Mouse (Mus musculus) neural tube, embryonic 14.5 days (tissue): ENCODE results near the gene D5Ertd579e. TPM values are rescaled to one million over a fixed set of nuclear protein-coding genes. Genes with fewer than 3 reads are reported as not detected.

ENCODE experiments used
- ATAC-seq: fragments of 200-750 bp; cut with Nextera tagmentation; 2 replicates; pipeline ENCODE4 v1.8.0; 2017; ENCODE audit warnings: low read depth, mild to moderate bottlenecking, moderate TSS enrichment, moderate library complexity
- H3K27ac ChIP-seq: fragments of 300-500 bp; sonication (generic); 2 replicates; pipeline ENCODE4 v1.5.1; 2014; ENCODE audit warnings: low read depth, mild to moderate bottlenecking, control low read depth, low read length, moderate library complexity, mixed read lengths
- H3K27me3 ChIP-seq: fragments of 300-500 bp; sonication (generic); 2 replicates; pipeline ENCODE4 v1.6.1; 2014; ENCODE audit warnings: low read length; ENCODE audit not compliant: control insufficient read depth, insufficient read depth
- H3K36me3 ChIP-seq: fragments of 300-500 bp; sonication (generic); 2 replicates; pipeline ENCODE4 v1.6.1; 2014; ENCODE audit warnings: low read length, mixed read lengths; ENCODE audit not compliant: control insufficient read depth, insufficient read depth
- H3K4me1 ChIP-seq: fragments of 300-500 bp; sonication (generic); 2 replicates; pipeline ENCODE4 v1.6.1; 2014; ENCODE audit warnings: low read length; ENCODE audit not compliant: control insufficient read depth, insufficient read depth
- H3K4me2 ChIP-seq: fragments of 300-500 bp; sonication (generic); 2 replicates; pipeline ENCODE4 v1.6.1; 2014; ENCODE audit warnings: mild to moderate bottlenecking, low read depth, low read length, control low read depth
- H3K4me3 ChIP-seq: fragments of 300-500 bp; sonication (generic); 2 replicates; pipeline ENCODE4 v1.5.1; 2014; ENCODE audit warnings: low read depth, low read length, control low read depth, mixed read lengths
- H3K9ac ChIP-seq: fragments of 300-500 bp; sonication (generic); replicated peaks from 2 replicates; pipeline ENCODE4 v1.6.1; 2014; ENCODE audit warnings: low read depth, mild to moderate bottlenecking, control low read depth, low read length, mixed read lengths
- H3K9me3 ChIP-seq: fragments of 300-500 bp; sonication (generic); 2 replicates; pipeline ENCODE4 v1.6.1; 2016; ENCODE audit warnings: low read length; ENCODE audit not compliant: control insufficient read depth
- WGBS: fragments of 180-500 bp; shearing (Covaris S2); extraction: QIAGEN DNeasy Blood & Tissue Kit; methylation state at CpG from one replicate; pipeline ENCODE4 v1.1.7; 2014; 5-methylcytosine and 5-hydroxymethylcytosine counted together
- polyA plus RNA-seq: library from polyadenylated mRNA; unstranded; fragments of >200 nt; fragmentation: Nextera tagmentation; extraction: Ambion mirVana; gene quantifications from 2 replicates; pipeline ENCODE4 v1.2.1, GENCODE M21; 2014

D5Ertd579e gene
- polyA plus RNA-seq, 1 experiment from 2014 or later = 46.8 TPM

GRCm38 (mm10) chr5:36595115-36595514, 100.7 kb downstream of the D5Ertd579e start:
- H3K9me3 ChIP-seq = no peaks in the 10 kb centered on the region
- H3K4me2 ChIP-seq = no peak overlapping the region
- no peak overlapping the region for H3K4me3 ChIP-seq
- no peak for ATAC-seq
- no peak overlapping the region for H3K9ac ChIP-seq
- no peak overlapping the region for H3K27ac ChIP-seq
- 16% methylated on average over 3 of the region's 3 CpGs for WGBS
- no peaks in the 10 kb centered on the region for H3K27me3 ChIP-seq
- no peaks in the 10 kb centered on the region for H3K4me1 ChIP-seq
- H3K36me3 ChIP-seq = peaks cover 11% of the 10 kb centered on the region

GRCm38 (mm10) chr5:36594344-36594743, 101.5 kb downstream of the D5Ertd579e start:
- H3K4me2 ChIP-seq = no peak overlapping the region
- WGBS = 81% methylated on average over 3 of the region's 3 CpGs
- H3K9me3 ChIP-seq = no peaks in the 10 kb centered on the region
- H3K4me3 ChIP-seq = no peak overlapping the region
- no peak overlapping the region for H3K9ac ChIP-seq
- H3K27me3 ChIP-seq = no peaks in the 10 kb centered on the region
- no peaks in the 10 kb centered on the region for H3K4me1 ChIP-seq
- H3K36me3 ChIP-seq = peaks cover 5% of the 10 kb centered on the region; the same call in 1 of the 2 replicates
- H3K27ac ChIP-seq = no peak overlapping the region
- ATAC-seq = no peak

DNA sequence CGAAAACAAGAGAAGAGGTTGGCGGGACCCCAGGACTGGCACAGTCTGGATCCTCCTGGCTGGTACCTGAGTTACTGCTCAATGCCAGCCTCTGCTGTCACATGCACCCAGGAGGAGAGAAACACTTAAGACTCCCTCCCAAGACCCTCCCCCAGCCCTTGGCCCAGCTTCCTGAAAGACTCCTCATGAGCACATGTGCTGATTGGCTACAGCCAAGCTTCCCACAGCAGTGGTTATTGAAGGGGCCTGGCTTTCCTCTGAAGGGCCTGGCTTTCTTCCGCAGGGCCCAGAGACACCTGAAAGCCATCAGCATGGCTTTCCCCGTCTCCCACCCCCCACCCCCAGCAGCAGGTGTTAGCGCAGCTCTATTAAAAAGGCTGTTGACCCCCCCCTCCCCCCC, 102.6 kb downstream of the D5Ertd579e start, which contains the start of gene Tbc1d14:
Gene Tbc1d14, minus strand, starts transcription at position 101 of the 400 bp plus-strand sequence.
- Histone ChIP-seq H3K36me3 (no peaks in the 10 kb centered on the region), H3K4me1 (no peaks in the 10 kb centered on the region), H3K9ac (no peak within 1 kb of the TSS), H3K27me3 (no peaks in the 10 kb centered on the region), H3K4me3 (no peak within 1 kb of the TSS), H3K27ac (no peak within 1 kb of the TSS), H3K9me3 (no peaks in the 10 kb centered on the region), H3K4me2 (no peak within 1 kb of the TSS)
- no peak for ATAC-seq
- WGBS = 85% methylated on average over 5 of the region's 5 CpGs

DNA sequence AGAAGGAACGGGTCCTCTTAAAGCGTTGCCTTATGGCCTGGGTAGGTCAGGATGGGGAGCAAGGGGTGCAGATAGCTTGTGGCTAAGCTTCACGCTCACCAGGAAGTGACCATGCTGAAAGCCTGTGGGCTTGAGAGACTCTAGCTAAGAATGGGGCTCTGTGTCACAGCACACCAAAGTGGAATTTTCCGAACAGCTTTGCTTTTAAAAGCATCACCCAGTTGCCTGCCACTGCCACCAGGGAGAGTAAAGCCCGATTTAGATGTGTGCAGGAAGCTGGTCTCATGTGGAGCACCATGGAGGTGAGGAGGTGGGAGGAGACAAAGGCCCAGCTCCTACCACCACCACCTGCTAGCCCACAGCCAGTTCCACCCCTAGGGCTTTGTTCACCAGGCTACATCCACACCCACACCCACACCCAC, 105.3 kb downstream of the D5Ertd579e start:
- no peak overlapping the region for H3K4me3 ChIP-seq
- no peak for ATAC-seq
- no peaks in the 10 kb centered on the region for H3K36me3 ChIP-seq
- WGBS = 77% methylated on average over 5 of the region's 5 CpGs
- no peaks in the 10 kb centered on the region for H3K9me3 ChIP-seq
- H3K4me1 ChIP-seq = no peaks in the 10 kb centered on the region
- H3K9ac ChIP-seq = no peak overlapping the region
- no peaks in the 10 kb centered on the region for H3K27me3 ChIP-seq
- no peak overlapping the region for H3K4me2 ChIP-seq
- H3K27ac ChIP-seq = no peak overlapping the region

DNA sequence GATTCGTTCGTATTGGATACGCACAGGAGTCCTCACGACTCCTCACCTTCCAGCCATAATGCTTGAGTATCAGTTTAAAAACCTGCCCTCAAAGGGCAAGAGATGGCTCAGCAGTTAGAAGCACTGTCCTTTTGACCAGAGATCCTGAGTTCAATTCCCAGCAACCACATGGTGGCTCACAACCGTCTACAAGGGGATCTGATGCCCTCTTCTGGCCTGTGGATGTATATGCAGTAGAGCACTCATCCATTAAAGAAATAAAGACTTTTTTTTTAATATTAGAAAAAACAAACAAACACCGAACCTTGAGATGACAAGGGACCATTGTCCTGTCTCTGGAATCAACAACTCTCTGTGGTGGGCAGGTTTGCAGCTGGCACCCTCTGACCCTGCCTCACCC, 111.5 kb downstream of the D5Ertd579e start:
- ATAC-seq = no peak
- no peaks in the 10 kb centered on the region for H3K9me3 ChIP-seq
- no peaks in the 10 kb centered on the region for H3K27me3 ChIP-seq
- no peaks in the 10 kb centered on the region for H3K36me3 ChIP-seq
- no peaks in the 10 kb centered on the region; the same call in 1 of the 2 replicates for H3K4me1 ChIP-seq
- H3K27ac ChIP-seq = no peak overlapping the region
- H3K4me2 ChIP-seq = no peak overlapping the region
- no peak overlapping the region for H3K4me3 ChIP-seq
- H3K9ac ChIP-seq = no peak overlapping the region
- WGBS = 71% methylated on average over 6 of the region's 6 CpGs

DNA sequence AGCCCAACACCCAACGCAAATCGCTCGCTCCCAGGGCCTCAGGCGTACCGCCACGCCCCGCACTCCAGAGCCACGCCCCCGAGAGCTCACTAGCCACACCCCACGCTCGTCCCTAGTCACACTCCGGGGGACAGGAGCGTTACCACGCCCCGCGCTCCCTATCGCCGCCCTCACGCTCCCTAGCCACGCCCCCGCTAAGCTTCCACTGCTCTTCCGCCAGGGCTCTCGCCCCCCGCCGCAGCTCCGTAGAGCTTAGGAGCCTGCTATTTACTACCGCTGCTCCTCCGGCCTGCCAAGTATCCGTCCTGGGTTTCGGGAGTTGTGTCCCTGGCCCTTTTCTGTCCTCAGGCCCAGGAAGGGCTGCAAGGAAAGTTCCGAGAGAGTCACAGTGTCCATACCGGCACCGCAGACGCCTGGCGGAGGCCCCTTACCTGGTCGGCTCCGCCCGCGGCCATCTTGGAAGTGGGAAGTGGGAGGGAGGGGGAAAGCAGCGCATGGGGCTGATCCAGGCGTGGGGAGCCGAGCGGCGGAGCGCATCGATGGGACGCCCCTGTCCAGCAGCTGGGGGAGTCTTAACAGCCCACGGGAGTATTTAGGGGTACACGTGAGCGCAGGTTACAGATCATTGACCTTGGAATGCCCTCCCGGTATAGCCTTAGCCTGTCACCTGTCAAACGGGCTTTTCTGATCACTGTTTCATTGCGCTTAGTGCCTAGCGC, 113.7 kb downstream of the D5Ertd579e start:
- Histone ChIP-seq H3K36me3 (no peaks in the 10 kb centered on the region), H3K27me3 (no peaks in the 10 kb centered on the region), H3K27ac (peak overlapping the region; percentile 91), H3K4me3 (peak overlapping the region; percentile 70), H3K9ac (peak overlapping the region; percentile 69), H3K4me1 (no peaks in the 10 kb centered on the region; the same call in 1 of the 2 replicates), H3K4me2 (peak overlapping the region; percentile 78), H3K9me3 (no peaks in the 10 kb centered on the region)
- peak; percentile 96 for ATAC-seq
- under 1% methylated on average over 54 of the region's 54 CpGs for WGBS

DNA sequence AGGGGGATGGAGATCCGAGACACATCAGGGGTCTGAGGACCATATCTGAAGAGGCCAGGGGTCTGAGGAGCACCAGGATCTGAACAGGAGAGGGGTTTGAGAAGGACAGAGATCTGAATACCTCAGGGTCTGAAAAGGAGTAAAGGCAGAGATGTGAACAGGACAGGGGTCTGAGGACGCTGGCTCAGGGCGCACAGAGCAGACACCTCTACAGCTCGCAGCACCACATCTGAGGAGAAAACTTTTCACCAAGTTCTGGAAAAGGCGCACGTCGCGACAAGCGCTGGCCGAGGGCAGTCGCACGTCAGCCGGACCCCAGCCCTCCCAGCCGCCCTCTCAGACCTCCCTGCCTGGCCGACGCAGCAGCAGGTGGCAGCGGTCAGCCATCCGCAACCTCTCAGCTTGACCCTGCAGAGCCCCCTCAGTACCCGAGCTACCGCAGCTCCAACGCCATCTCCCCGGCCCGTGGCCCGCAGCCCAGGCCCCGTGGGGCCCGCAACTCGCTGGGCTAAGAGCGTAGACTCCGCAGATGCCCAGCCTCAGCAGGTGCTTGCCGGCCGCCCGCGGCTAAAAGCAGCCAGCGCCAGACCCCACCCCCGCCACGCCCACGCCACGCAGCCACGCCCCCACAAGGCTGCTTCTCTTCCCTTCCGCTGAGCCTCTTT, 114.4 kb downstream of the D5Ertd579e start:
- Histone ChIP-seq H3K4me3 (peak overlapping the region; percentile 70), H3K4me1 (no peaks in the 10 kb centered on the region; the same call in 1 of the 2 replicates), H3K27ac (peak overlapping the region; percentile 40; the same call in 1 of the 2 replicates), H3K36me3 (no peaks in the 10 kb centered on the region), H3K9ac (peak overlapping the region; percentile 51), H3K4me2 (peak overlapping the region; percentile 78), H3K9me3 (no peaks in the 10 kb centered on the region), H3K27me3 (no peaks in the 10 kb centered on the region)
- WGBS = under 1% methylated on average over 36 of the region's 40 CpGs
- ATAC-seq = no peak; the same call in 1 of the 2 replicates

- H3K4me2 ChIP-seq = no peak overlapping the region
- WGBS = 82% methylated on average over 7 of the region's 7 CpGs
- no peak overlapping the region for H3K27ac ChIP-seq
- no peak overlapping the region for H3K4me3 ChIP-seq
- H3K9me3 ChIP-seq = no peaks in the 10 kb centered on the region
- H3K4me1 ChIP-seq = no peaks in the 10 kb centered on the region; the same call in 1 of the 2 replicates
- no peak for ATAC-seq
- no peaks in the 10 kb centered on the region for H3K36me3 ChIP-seq
- no peaks in the 10 kb centered on the region for H3K27me3 ChIP-seq
- H3K9ac ChIP-seq = no peak overlapping the region
Measured at GRCm38 (mm10) chr5:36579967-36580366, 115.9 kb downstream of the D5Ertd579e start.

- Histone ChIP-seq H3K27ac (no peak overlapping the region), H3K27me3 (no peaks in the 10 kb centered on the region), H3K9me3 (no peaks in the 10 kb centered on the region), H3K36me3 (no peaks in the 10 kb centered on the region), H3K4me2 (no peak overlapping the region), H3K4me1 (no peaks in the 10 kb centered on the region; the same call in 1 of the 2 replicates), H3K4me3 (no peak overlapping the region), H3K9ac (no peak overlapping the region)
- no peak for ATAC-seq
- WGBS = 90% methylated on average over 2 of the region's 2 CpGs
Measured at GRCm38 (mm10) chr5:36578982-36579381, 116.8 kb downstream of the D5Ertd579e start.
